Mouse (Mus musculus) small intestine, adult 10 weeks (tissue): Measurements from ENCODE around the gene Olfr412. TPM values are rescaled to one million over a fixed set of nuclear protein-coding genes. Genes with fewer than 3 reads are reported as not detected.

Experiments used
- polyA plus RNA-seq: library from polyadenylated mRNA; stranded (reverse); fragments of 350-450 nt; fragmentation: Illumina TruSeq; extraction: RNeasy Lipid Tissue Mini Kit (QIAGEN cat#74804); gene quantifications from one replicate; pipeline ENCODE4 v1.2.3, GENCODE M21; 2014; ENCODE audit warnings: low replicate concordance

Gene Olfr412
- not detected for polyA plus RNA-seq

GRCm38 (mm10) chr11:74361769-74362168 lies at the start of gene Olfr412:
Gene Olfr412 (plus strand): TSS chr11:74362069.

GRCm38 (mm10) chr11:74337931-74338330 lies 23.9 kb upstream of the Olfr412 start, which contains the start of gene Olfr410:
Gene Olfr410 (minus strand): TSS chr11:74338031.

GRCm38 (mm10) chr11:74352550-74352949 lies 9.3 kb upstream of the Olfr412 start, which contains the start of gene Olfr411:
Gene Olfr411 (minus strand): TSS chr11:74352650.

Other genes starting within 250 kb of the Olfr412 start
- not detected for gene Olfr401, start 248.4 kb upstream of the Olfr412 start, polyA plus RNA-seq
- gene Olfr402, start 208.5 kb upstream of the Olfr412 start, polyA plus RNA-seq, result not detected
- not detected for gene Olfr403, start 175.8 kb upstream of the Olfr412 start, polyA plus RNA-seq
- not detected for gene Olfr43, start 150.7 kb upstream of the Olfr412 start, polyA plus RNA-seq
- not detected for gene Olfr406, start 102.3 kb upstream of the Olfr412 start, polyA plus RNA-seq
- gene Olfr59, start 78.3 kb upstream of the Olfr412 start, polyA plus RNA-seq, result not detected
- gene Olfr410, start 24.0 kb upstream of the Olfr412 start, polyA plus RNA-seq, result not detected
- gene Olfr411, start 9.4 kb upstream of the Olfr412 start, polyA plus RNA-seq, result not detected
- gene Rap1gap2, start 248.8 kb downstream of the Olfr412 start, polyA plus RNA-seq, result 3.3 TPM